Mouse (Mus musculus) ES-CJ7 (cell line): ENCODE measurements at regions not wholly inside any gene's neighbourhood (a gene's known extent, or its start where the extent isn't known, plus 50 kb on each side); places are given as distances from the start of the nearest gene placed in this dataset.

Source experiments
- DNase-seq: peaks from one replicate; pipeline ENCODE4 v3.0.0; 2011; ENCODE audit warnings: low read depth, low spot score

DNA sequence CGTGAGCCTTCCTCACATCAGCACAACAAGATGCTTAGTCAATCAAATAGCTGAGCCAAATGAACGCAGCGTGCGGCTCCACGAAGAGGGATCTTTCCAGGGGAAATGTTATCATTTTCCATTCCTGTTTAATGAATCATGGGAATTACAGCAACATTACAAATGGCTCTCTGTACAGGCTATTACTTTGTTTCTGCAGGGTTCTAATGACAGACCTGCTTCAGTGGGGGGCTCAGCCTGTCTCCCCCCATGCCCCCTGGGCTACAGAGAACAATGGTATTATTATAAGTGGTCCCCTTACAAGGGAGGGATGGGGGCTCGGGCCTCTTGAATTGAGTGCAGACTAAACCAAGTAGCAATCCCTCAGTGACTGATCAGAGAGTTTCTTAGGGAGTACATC lies 144.3 kb upstream of the Csf3r start:
- DNase-seq: no peak

DNA sequence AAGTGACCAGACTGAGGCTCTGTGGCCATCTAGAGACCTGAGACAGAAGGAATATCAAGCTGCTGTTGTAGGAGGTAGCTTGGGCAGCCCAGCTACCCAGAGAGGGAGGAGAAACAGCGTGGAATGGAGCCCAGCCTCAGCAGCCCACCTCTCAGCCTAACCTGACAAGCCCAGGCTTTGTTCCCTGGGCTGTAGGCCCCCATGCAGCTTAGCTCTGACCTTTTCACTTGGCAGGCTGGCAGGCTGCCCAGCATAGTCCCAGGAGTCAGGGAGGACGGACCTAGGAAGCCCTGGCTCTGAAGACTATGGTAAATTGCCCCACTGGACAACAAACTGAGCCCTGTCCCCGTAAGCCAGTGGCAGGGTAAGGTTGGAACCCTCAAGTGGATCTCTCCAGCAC lies 141.8 kb upstream of the Csf3r start:
- DNase-seq: no peak

DNA sequence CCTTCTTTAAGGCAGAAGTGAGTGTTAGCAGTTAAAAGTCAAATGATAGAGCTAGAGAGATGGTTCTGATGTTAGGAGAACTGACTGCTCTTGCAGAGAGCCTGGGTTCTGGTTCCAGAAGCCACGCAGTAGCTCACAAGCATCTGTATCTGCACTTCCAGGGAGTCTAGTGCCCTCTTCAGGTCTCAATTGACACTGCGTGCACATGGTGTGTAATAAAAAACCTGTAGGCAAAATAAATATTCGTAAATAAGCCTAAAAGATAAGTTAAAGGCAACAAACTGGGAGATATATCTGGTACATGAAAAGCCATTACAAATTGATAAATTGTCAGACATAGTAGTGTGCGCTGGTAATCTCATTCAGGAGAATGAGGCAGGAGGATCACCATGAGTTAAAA lies 133.8 kb upstream of the Csf3r start:
- peak; percentile 69 for DNase-seq

DNA sequence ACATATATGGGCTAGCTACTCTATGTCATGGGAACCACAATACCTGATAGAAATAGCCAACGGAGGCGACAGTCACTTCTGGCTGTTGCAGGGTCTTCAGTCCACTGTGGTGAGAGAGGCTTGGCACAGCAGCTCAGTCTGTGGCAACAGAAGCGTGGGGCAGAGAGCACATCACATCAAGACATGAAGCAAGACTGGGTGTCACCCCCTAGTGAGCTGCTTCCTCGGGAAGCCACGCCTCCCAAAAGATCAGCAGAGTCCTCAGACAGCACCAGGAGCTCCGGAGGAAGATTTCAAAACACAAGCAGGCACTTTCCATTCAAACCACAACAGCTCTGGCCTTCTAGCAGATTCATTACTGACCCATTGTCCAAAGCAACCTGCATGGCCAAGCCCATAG lies 131.2 kb upstream of the Csf3r start:
- no peak for DNase-seq

DNA sequence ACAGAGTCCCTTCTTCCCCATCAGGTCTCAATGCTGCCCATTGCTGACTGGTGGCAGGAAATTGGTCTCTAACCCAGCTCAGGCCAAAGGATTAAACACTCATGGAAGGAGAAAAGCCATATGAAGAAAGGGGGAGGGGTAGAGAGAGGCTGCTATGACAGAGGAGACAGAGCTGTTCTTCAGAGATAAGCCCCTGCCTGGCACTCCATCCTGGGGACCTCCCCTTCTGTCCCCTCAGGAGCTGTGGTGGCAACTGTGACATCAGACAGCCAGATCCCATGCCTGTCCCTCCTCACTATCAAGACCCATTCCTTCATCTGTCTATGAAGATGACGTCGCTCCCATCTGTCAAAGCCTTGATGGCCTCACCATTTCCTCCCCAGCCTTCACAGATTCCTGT lies 126.6 kb upstream of the Csf3r start:
- DNase-seq: no peak

DNA sequence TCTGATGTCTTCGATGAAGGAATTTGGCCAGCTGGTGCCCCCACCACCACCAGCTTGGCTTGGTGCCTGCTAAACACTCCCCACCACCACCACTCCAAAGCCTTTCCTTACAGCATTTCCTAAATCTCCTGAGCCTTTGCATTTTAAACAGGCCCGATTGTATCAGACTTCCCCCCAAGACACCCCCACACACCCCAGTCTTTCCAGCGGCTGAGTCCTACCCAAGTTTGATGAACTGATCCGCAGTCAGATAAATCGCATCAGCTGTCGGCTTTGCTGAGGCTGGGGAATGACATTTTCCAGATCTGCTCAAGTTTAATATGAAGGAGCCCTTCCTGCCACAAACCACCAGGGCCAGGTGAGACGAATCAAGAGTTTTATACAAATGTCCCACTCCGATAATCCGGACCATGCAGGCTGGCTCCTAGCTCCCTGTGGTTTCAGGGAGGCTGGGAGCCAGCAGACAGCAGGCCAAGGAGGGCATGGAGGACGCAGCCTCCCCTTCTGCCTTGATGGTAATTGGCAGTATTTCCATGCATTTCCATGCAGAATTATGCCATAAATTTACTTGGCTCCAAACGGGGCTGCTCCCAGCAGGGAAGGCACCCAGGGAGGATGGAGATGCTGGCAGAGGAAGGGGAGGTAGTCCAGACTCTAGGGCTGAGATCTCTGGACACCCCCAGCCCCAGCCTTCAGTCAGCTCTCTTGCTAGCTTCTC lies 125.6 kb upstream of the Csf3r start:
- DNase-seq: no peak

DNA sequence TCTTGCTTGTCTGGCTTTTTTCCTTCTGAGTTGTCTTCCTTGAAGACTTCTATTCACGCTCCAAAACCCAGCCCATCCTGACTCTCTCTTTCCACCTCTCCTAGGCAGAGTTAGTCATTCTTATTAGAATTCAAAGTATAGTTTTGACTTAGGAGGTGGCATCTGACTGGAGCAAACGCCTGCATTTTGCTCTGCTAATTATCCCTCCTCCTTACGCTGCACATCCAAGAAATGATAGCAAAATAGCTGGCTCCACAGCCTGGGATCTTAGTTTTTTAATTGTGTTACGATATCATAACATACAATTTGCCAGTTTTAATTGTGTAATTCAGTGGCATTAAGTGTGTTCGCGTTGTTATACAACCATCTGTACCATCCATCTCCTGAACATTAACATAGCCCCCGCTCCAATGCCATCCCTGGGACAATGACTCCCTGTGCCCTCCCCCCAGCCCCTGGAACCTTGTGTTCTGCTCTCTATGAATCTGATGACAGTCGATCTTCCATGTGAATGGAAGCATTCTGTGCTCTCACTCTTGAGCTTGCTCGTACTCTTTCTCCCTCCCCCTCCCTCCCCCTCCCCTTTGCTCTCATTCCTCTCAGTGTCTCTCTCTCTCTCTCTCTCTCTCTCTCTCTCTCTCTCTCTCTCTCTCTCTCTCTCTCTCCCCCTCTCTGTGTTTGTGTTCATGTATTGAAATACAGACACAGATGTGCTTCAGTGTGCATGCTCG lies 122.6 kb upstream of the Csf3r start:
- no peak for DNase-seq

DNA sequence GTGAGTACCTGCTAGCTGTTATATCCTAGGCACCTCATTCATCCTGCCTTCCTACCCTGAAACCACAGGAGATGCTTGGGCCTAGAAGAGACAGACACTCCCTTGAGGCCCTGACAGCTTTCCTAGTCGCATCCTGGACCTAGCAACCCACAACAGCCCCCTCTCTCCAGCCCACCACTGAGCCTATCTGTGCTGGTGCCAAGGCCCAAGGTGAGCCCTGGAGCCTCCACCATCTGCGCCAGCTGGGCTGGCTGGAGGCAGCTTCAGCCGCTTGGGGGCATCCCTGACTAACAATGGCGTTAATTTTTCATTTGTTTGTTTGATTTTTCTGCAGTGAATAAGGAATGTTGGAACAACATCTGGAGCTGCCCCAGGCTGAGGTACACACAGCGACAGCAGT lies 118.1 kb upstream of the Csf3r start:
- DNase-seq: no peak

DNA sequence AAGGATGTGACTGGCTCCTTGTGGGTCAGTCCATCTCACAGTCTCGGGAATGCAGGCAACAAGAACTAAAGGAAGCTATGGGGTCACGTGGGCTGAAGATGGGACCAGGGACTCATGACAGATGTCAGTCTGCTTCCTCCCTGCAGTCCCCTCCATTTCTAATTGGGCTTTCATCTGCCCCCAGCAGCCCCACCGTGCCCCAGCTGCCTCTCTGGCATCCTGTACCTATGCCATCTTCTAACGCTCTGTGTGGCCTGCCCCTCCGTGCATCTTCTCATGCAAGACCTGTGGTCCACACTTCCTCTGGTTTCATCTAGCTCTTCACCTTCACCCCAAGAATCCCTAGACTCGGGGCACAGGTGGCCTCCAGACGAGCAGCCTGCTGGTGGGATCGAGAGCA lies 115.4 kb upstream of the Csf3r start:
- DNase-seq: no peak

DNA sequence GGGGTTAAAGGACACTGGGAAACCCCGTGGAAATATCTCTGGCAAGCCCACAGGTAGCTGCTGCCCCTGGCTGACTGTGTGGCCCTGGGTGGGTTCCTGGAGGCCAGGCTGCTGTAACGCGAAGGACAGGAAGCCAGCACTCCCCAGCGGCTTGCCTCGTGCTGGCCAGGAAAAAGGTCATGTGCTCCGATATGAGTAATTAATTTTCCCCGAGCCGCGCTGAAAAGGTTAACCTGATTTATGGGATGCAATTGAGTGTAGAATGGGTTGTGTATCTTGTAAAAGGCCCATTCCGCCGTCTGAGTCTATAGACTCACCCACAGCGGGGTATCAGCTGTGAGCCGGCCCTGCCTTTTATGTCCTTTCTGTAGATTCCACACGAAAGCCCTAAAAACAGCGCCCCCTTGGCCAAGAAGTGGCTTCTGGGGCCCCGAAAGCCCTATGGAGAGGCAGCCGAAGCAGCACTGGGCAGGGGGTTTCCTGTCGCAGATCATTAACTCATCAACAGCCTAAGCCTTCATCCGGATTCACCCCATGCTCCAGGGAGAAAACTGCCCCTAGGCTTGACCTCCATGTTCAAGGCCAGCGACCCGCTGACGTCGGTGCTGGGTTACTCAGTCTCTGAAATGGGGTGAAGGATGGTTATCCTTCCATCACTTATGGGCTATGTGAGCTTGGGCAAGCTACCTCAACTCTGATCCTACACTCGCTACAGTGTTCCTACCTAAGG lies 112.6 kb upstream of the Csf3r start:
- DNase-seq: no peak

DNA sequence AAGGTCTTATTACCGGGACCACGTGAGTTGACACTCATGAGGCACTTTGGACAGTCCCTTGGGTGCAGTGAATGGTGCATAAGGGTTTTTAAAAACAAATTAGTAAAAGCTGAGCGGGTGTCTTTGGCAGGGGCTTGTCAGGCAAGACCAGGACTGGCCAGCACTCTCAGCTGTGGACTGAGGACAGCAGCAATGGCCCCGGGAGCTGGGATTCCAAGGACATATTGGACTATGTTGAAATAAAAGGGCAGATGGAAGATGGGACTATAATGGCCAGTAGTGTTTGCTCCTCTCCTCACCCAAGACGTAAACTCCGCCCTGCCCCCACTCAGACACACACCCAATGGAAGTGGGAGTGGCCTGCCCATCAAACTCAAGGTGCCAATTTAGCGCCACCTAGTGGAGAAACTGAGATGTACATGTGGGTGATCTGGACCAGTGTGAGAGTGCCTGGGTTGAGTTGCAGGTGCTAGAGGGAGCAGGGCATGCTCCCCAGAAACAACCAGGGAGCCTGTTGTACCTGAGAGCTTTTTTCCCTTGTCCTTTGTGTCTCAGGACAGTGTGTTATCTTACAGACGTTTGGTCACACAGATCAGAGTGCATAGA lies 111.8 kb upstream of the Csf3r start:
- peak; percentile 92 for DNase-seq

DNA sequence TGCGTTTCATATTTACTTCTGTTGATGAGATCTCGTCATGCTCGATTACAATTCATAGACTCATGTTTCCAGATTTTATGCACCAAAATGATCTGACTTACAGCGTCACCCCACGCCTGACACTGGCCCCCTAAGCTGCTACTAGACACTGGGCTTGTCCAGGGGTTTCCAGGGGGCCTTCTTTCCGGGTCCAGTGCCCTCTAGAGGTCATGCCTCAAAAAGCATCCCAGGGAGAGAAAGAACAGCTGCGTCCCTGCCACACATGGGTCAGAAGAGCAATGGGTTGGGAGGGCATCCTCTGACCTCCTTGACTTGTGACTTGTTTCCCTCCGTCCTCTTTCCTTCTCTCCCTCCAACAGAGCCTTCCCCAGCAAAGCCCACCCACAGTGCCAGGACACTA lies 109.2 kb upstream of the Csf3r start:
- peak; percentile 30 for DNase-seq

DNA sequence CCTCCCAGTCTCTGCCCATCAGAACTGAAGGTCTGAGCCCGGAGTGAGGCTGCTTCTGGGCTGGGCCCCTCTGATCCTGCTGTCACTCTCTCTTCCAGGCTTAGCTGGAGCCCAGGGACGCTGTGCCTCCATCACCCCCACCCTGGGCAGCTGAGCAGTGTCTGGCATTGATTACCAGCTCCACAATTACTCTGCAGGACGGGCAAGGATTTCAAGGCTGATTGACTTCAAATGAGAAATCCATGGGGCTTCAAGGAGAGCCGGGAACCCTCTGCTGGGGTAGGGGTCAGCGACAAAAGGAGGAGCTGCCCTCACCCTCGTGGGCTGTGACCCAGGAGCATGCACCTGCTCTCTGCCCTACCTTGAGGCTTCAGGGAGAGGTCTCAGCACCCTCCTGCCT lies 107.1 kb upstream of the Csf3r start:
- DNase-seq: no peak

DNA sequence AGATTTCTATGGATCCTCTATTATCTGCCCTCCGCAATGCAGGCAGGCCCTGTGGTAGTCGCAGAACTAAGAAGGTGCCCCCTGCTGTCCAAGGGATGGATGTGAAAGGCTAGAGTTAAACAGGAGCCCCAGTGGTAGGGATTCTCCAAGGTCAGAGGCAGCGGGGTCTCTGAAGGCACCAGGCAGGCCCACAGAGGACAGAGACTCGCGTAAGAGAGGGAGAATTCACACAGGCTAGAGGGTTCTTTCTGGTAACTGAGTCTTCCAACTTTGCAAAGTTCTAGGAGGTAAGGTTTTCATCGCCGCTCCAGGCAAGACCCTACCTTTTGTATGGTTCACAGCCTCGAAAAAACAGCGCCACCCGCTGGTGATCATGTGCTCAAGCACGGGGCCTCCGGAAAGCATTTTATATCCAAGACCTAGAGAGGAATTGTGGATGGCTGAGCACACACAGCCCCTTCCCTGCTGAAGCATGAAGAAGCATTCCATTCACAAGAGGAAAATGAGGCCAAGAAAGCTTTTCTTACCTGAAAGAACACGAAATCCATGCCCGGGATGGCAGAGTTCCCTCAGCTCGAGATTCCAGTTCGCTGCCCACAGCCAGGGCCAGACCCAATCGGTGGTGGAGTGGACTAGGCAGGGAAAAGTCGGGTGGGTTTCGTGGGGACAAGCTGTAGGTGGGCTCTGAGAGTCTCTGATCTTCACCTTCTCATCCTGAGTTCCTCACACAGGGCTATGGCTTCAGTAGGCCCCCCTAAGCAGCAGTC lies 102.6 kb upstream of the Csf3r start:
- peak; percentile 90 for DNase-seq

DNA sequence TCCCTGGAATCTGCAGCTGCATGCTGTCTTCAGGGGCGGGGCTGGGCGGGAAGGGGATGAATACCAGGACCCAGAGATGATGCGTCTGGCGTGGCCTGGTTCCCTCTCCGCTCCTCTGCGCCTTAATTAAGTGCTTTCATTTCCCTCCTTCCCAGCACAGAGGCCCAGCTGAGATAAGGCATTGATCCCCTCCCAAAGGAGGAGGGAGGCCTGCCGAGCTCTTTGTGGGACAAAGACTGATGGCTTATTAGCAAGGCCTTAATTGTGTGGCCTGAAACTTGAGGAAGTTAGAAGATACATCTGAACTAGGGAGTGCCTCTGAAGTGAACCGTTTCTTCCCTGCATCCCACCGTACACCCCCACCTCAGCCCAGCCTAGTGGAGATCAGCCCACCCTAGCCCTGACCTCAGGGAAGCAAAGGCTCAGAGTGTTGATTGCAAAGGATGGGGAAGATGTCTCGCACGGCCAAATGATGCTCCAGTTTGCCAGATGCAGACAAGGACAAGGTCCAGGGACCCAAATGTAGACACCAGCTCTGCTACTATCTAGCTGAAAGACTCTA lies 102.0 kb upstream of the Csf3r start:
- no peak for DNase-seq

DNA sequence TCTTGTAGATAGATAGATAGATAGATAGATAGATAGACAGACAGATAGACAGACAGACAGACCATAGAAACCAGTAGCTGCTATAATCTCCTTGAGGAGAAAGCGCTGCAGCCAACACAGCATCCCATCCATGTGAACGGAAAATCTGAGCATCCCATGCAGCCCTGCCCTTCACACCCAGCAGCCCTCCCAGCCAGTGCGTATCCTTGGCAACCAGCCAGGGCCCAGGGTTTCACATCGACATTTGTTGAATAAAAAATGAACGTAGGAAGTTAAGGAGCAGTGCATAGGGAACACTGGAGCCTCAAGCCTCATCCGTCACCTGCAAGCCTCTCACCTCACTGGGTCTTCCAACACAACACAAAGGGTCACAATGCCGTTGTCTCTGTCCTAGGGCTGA lies 101.1 kb upstream of the Csf3r start:
- DNase-seq: no peak

DNA sequence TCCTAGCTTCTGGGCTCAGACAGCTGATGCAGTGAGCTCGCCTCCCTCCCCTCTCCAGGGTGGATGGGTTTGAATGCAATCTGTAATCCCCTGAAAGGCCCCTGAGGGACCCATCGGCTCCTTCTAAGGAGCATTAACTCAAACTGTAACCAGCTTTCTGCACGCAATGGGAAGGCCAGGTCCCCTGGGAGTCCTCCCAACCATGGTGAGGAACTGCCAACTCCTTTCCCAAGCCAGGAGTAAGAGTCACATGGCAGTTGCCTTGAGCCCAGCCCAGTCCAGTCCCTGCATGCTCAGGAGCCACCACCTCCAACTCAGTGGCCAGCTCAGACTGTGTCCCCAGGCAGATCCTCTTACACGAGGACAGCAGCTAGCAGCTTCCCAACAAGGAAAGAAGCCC lies 96.2 kb upstream of the Csf3r start:
- no peak for DNase-seq

DNA sequence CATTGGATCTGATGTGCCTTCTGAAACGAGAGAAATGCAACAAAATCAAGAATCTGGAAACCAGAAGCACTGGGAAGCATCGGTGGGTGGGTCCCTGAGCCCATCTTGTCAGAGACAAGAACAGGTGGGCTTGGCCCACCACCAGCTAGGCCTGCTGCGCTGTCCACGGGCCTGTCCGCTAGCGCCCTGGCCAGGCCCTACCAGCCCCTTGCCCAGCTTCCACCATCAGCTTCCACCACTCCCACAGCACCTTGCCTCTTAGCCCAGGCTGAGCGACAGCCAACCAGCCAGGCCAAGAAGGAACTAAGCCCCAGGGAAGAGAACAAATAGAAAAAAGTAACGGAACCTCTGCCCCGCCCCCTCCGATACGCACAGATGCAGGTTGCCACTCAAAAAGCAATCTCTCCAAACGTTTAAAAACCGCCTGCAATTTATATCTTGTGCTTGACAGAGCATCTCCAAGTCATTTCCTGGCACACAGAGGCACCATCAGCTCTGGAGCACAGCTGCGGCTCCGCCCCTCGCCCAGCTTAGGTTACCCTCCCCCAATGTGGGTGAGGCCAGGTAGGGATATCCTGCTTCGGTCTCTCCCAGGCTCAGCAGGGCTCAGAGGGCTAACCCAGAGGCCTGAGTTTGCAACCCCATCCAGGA lies 95.1 kb upstream of the Csf3r start:
- peak; percentile 34 for DNase-seq

DNA sequence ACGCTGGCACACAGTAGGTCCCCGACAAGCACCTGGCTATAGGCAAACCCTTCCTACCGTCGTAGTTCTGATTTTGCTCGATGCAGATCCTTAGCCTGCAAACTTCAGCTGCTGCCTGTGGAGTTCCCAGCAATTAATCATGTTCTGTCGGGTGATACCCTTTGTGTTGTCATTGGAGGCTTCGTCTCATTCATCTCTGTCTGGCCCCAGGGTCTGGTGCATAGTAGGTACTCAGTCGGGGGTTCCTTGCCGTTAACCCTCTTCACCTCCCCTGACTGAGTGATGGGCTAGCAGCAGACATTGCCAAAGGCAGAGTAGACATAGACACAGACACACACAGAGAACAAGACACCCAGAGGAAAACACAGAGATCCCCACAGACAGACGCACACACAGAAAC lies 93.6 kb upstream of the Csf3r start:
- DNase-seq: no peak

DNA sequence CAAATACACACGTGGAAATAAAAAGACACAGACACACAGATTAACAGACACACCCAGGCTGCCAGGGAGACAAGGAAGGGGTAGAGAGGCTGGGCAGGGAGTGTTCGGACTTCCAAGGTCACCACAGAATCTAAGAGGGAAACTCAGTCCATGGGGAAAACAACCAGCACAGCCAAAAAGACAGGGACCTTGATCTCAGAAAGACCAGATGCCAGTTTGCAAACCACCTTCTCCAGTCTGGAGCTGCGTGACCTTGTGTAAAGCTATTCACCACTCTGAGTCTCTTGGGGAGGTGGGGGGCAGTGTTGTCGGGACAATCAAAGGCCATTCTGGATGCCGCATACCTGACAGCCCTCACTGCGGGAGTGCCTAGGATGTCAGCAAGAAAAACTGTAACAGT lies 93.0 kb upstream of the Csf3r start:
- peak; percentile 59 for DNase-seq
